Mouse (Mus musculus): ENCODE data around the gene Skor1. TPM values are rescaled to one million over a fixed set of nuclear protein-coding genes. Genes with fewer than 3 reads are reported as not detected.

Gene Skor1
- polyA plus RNA-seq, 1 experiment from 2014 or later, result 0.03 TPM

- no peaks in the 10 kb centered on the region for H3K27me3 ChIP-seq
- TF ChIP-seq CTCF (IDR thresholded peaks at IDR 0.05), result no peak
- CTCF ChIA-PET, result no interaction called here
- in situ Hi-C loops (cut with MboI; ENCODE audit: low pct_unique_long_range_greater_than_20kb), result no loop called here
- POLR2A ChIA-PET, result no interaction called here
- ATAC-seq, result no peak
- DNase-seq (ENCODE audit: low read depth, low spot score), result no peak
Observed at GRCm38 (mm10) chr9:63181337-63182178, 32.8 kb upstream of the Skor1 start.

DNA sequence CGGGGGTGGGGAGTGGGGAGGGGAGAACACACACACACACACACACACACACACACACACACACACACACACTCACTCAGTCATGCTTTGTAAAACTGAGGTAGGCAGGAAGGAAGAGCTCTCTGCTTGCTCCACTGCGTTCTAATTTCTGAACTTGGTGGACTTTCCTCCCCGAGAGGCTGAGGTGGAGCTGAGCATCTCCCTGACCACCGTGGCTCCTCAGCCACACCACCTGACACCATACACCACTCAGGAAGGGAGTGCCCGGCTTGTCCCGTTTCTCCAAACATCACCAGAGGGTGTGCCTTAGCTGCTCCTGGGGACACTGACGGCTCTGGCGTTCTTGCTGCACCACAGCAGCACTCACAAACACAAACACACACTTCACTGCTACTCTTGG lies 29.5 kb upstream of the Skor1 start:
- ATAC-seq, result no peak
- H3K27me3 ChIP-seq, result no peaks in the 10 kb centered on the region
- in situ Hi-C loops (cut with MboI; ENCODE audit: low pct_unique_long_range_greater_than_20kb), result no loop called here
- ChIA-PET CTCF (no interaction called here), POLR2A (no interaction called here)
- no peak for TF ChIP-seq CTCF (IDR thresholded peaks at IDR 0.05)
- DNase-seq (ENCODE audit: low read depth, low spot score), result no peak

DNA sequence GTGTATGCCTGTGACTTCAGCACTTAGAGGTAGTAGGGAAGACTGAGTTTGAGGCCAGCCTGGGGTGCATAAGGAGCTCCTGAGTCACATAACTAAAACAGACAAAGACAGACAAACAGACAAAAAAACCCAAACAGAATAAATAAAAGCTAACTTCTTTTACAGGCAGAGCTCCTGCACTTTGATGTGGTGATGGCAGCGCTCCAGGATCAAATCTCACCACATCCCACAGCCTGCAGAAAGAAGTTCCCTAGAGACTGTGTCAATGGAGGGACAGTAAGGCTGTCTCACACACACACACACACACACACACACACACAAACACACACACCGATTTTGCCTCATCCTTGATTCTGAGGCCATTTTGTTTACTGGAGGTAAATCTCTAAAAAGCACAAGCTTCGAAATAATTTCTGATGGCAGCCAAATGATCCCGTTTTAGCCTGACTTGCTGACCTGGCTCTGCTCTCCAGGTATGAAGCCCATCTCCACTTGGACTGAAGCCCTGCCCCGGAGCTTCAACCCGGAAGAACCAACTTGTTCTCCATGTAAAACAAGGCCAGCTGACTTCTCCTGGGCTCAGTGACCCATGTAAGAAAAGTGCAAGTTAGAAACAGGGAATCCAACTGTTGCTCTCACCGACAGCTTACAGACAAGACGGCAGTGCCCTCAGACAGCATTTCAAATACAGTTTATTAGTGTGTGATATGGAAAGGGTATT lies 25.4 kb upstream of the Skor1 start:
- no peak for TF ChIP-seq CTCF (IDR thresholded peaks at IDR 0.05)
- no peak for ATAC-seq
- POLR2A ChIA-PET, result interaction anchor here (0.7 to 1.1 kb wide), 2 partner anchors 23 to 33 kb away, joined by 3 read pairs; no protein-coding TSS in a partner anchor
- H3K27me3 ChIP-seq, result no peaks in the 10 kb centered on the region
- DNase-seq (ENCODE audit: low read depth, low spot score), result no peak
- CTCF ChIA-PET, result interaction anchor here (0.8 kb wide), 1 partner anchor 10 kb away, joined by 3 read pairs; no protein-coding TSS in a partner anchor
- in situ Hi-C loops (cut with MboI; ENCODE audit: low pct_unique_long_range_greater_than_20kb), result no loop called here

DNA sequence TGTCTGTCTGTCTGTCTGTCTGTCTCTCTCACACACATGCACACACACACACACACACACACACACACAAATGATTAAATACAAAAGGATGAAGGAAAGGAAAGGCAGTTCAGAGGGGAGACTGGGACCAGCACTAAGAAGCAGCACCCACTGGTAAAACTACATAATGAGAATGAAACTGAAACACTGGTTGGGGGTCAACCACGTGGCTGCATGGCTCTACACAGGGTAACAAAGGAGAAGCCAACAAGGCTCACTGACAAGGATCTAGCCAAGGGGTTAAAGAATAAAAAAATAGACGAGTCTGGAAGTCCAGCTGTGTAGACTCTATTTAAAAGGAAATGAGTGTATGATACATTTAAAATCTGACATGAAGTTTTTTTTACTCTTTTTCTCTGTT lies 23.2 kb upstream of the Skor1 start:
- CTCF ChIA-PET, result no interaction called here
- ATAC-seq, result no peak
- POLR2A ChIA-PET, result no interaction called here
- in situ Hi-C loops (cut with MboI; ENCODE audit: low pct_unique_long_range_greater_than_20kb), result no loop called here
- no peaks in the 10 kb centered on the region for H3K27me3 ChIP-seq
- DNase-seq (ENCODE audit: low read depth, low spot score), result no peak
- no peak for TF ChIP-seq CTCF (IDR thresholded peaks at IDR 0.05)

DNA sequence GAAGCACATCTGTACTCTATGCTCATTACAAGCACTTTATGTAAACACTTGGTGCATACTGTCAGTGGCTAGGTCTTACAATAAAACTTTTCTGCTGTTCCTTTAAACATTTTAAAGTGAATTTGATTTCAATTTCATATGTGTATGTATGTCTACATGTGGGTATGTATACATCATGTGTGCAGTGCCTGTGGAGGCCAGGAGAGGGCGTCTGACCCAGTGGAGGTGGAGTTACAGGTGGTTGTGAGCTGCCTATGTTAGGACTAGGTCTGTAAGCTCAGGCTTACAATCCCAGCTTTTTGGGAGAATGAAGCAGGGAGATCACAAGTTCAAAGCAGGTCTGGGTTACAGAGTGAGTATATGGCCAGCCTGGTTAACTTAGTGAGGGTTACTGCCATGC lies 20.4 kb upstream of the Skor1 start:
- ATAC-seq (no peak), DNase-seq (ENCODE audit: low read depth, low spot score) (no peak)
- ChIA-PET POLR2A (interaction anchor here (1.5 kb wide), 1 partner anchor 21 kb away, joined by 3 read pairs; the partner anchor contains the start of gene Skor1), CTCF (no interaction called here)
- in situ Hi-C loops (cut with MboI; ENCODE audit: low pct_unique_long_range_greater_than_20kb), result no loop called here
- no peak for TF ChIP-seq CTCF (IDR thresholded peaks at IDR 0.05)
- H3K27me3 ChIP-seq, result no peaks in the 10 kb centered on the region

- CTCF ChIA-PET, result no interaction called here
- in situ Hi-C loops (cut with MboI; ENCODE audit: low pct_unique_long_range_greater_than_20kb), result no loop called here
Observed at GRCm38 (mm10) chr9:63165070-63165469, 16.3 kb upstream of the Skor1 start.

GRCm38 (mm10) chr9:63163756-63164155 lies 15.0 kb upstream of the Skor1 start:
- ATAC-seq (no peak), DNase-seq (ENCODE audit: low read depth, low spot score) (no peak)
- in situ Hi-C loops (cut with MboI; ENCODE audit: low pct_unique_long_range_greater_than_20kb), result no loop called here
- H3K27me3 ChIP-seq, result no peaks in the 10 kb centered on the region
- POLR2A ChIA-PET, result no interaction called here
- CTCF ChIA-PET, result interaction anchor here (1.1 kb wide), 1 partner anchor 28 kb away, joined by 3 read pairs; no protein-coding TSS in a partner anchor
- no peak for TF ChIP-seq CTCF (IDR thresholded peaks at IDR 0.05)

More at GRCm38 (mm10) chr9:63165070-63165469, 16.3 kb upstream of the Skor1 start:
- no peak for TF ChIP-seq CTCF (IDR thresholded peaks at IDR 0.05)
- POLR2A ChIA-PET, result no interaction called here
- no peak for DNase-seq (ENCODE audit: low read depth, low spot score)
- ATAC-seq, result no peak
- no peaks in the 10 kb centered on the region for H3K27me3 ChIP-seq

DNA sequence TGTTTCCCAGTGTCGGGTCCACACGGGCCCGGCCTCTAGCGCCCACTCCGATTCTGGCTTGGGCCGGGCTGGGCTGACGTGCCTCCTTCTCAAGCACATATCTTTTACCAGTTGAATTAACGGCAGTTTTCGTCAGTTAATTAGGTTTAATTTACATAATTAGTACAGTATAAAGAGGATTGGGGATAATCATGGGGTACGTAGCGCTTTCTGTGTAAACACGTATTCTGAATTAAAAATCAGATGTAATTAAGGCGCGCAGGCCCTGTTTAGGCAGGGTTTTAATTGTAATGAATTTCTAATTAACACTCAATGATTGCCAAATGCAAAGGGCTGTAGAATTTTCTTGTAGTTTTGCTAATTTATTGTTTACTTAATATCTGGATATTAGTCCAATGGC lies 3.2 kb upstream of the Skor1 start:
- peaks cover 66% of the 10 kb centered on the region for H3K27me3 ChIP-seq
- POLR2A ChIA-PET, result interaction anchor here (0.9 kb wide), 1 partner anchor 23 kb away, joined by 3 read pairs; no protein-coding TSS in a partner anchor
- in situ Hi-C loops (cut with MboI; ENCODE audit: low pct_unique_long_range_greater_than_20kb), result no loop called here
- no peak for TF ChIP-seq CTCF (IDR thresholded peaks at IDR 0.05)
- DNase-seq (ENCODE audit: low read depth, low spot score) (no peak), ATAC-seq (no peak)
- CTCF ChIA-PET, result no interaction called here

DNA sequence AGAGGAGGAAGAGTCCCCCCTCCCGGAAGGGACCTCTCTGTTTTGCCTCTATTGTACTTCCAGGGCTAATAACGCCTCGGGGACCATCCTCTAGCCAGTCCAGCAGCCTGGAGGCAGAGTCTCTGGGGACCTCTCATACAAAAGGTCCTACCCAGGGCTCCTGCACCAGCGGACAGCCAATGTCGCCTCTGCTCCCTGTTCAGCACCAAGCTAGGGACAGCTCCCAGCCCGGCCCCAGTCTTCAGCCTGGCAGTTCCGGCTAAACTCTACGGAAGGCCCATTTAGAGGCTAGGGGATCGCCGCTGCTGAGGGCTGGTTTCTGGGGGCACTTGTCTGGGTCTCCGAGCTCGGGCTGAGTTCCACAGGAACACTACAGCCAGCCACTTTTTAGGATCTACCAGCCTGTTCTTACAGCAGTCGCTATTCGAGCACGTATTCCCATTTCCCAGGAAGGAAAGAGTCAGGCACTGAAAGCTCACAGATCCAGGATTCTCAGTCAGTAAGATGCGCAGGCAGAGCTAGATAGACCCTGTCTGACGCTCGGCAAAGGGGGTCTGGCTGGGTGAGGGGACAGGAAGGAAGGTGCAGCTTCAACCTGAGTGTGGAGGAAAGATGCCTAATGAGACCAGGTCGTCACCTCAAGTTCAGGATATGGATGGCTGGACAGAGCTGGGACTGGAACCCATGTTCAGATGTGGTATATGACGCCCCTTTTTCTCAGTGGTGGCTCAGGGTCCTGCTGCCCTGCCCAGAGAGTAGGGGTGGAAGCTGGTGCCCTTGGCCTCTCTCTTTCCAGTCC lies 2.5 kb upstream of the Skor1 start:
- POLR2A ChIA-PET, result interaction anchor here (0.9 kb wide), 1 partner anchor 24 kb away, joined by 3 read pairs; no protein-coding TSS in a partner anchor
- CTCF ChIA-PET, result no interaction called here
- no peak for TF ChIP-seq CTCF (IDR thresholded peaks at IDR 0.05)
- DNase-seq (ENCODE audit: low read depth, low spot score) (no peak), ATAC-seq (no peak)
- peaks cover 70% of the 10 kb centered on the region for H3K27me3 ChIP-seq
- in situ Hi-C loops (cut with MboI; ENCODE audit: low pct_unique_long_range_greater_than_20kb), result no loop called here

DNA sequence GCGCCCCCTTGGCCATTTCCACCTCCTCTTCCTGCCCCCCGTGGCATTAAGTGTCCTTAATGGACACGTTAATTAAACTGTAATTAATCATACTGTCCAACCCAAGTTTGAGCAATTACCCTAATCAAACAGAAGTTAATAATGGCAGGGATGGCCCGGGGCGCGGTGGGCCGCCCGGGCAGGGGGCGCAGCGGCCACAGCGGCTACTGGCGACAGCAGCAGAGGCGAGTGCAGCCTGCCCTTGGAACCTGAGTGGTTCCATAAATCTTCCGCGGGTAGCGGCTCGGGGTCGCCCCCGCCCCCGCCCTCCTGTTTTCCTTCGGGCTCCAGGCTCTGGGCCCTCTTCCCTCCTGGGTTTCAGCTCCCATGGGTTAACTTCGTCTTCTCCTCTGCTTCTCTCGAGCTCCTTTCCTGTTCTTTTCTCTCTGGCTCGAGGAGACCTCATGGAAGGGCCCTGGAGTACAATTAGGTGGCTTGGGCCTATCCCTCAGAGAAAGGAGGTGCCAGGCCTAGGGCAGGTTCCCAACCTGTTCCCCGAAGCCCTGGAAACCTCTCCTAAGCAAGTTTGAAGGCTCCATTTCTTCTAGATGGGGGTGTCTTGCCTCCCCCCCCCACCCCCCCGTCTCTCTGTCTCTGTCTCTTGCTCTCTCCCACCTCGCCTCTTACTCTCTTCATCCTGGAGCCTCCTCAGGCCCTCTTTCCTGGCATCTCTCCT lies 1.5 kb upstream of the Skor1 start:
- ChIA-PET POLR2A (no interaction called here), CTCF (no interaction called here)
- TF ChIP-seq CTCF (IDR thresholded peaks at IDR 0.05), result no peak
- H3K27me3 ChIP-seq, result peaks cover 81% of the 10 kb centered on the region
- in situ Hi-C loops (cut with MboI; ENCODE audit: low pct_unique_long_range_greater_than_20kb), result no loop called here
- no peak for ATAC-seq
- no peak for DNase-seq (ENCODE audit: low read depth, low spot score)

All from Patski (cell line).